Mouse (Mus musculus) lung, adult 18-20 months (tissue): ENCODE measurements at regions not wholly inside any gene's neighbourhood (a gene's known extent, or its start where the extent isn't known, plus 50 kb on each side); places are given as distances from the start of the nearest gene placed in this dataset.
"Not testable (repeated sequence)": the region's sequence is repeated elsewhere in the genome, so short reads cannot be mapped to it uniquely, and the experiment has no call there.

Experiments
- DNase-seq, 2 experiments: peaks; one replicate each; pipeline ENCODE4 v3.0.0; 2022; ENCODE audit warnings: mixed read lengths in 2 of 2

GRCm38 (mm10) chr19:35034408-35034807, 112.2 kb downstream of the Kif20b start:
- no peak for DNase-seq

DNA sequence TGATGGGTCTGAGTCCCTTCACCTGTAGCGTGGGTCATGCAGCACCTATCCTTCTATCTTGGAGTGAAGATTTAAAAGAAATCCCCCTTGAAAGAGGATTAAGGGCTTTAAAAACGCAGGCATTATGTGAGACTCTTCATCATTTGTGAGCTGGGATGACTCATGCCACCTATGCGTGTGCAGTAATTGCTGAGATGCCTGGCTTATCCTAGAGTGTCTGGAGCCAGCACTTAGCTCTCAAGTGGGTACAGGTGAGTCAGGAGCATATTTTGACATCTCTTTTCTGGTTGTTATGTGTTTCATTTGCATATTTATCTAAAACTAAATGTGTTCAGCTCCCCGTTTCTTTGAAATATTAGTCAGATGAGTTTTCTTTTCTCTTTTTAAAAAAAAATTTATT, 123.4 kb downstream of the Kif20b start:
- DNase-seq, result peak; percentile 17 to 31

DNA sequence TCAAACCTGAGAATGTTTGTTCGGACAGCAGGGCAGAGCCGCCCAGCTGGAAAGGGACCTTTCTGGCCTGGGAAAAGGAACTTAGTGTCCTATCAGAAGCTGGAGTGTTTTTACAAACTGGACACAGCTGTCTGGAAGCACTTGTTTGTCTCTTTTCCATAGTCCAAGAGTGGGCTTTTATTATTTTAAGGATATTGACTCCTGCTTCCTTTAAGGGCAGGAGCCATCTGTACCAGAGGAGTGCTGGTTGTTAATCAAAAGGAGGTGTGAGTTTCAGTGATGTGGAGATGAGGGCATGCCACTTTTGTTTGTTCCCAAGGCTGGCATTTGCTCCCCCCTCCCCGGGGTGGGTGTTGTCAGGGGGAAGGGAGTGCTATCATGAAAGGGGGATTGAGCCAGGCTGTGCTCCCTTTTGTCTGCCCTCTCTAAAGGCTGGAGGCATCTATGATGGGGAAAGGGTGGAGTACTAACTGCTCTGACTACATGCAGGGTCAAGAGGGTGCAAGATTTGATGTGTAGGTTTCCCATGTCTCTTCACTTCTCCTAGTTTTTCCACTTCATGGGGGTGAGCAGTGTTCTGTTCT, 144.3 kb downstream of the Kif20b start:
- DNase-seq, result no peak

DNA sequence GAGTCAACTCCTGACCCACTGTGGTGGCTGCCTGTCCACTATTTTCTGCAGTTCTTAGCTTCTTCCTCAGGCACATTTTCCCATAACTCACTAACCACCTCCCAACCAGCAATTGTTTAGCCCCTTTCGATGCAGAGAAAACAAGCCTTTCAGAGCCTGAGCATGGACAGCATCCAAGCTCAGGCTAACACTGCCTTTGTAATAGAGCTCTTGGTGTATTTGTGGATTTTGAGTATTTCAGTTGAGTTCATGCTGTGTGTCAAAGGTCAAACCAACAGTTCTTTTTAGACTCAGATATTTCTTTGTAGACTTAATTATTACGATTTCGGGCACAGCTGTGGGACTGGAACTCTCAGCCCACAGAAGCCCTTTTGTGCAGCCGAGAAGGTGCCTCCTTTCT, 159.0 kb downstream of the Kif20b start:
- no peak for DNase-seq

GRCm38 (mm10) chr19:35101244-35101643, 179.1 kb downstream of the Kif20b start:
- DNase-seq, result no peak

DNA sequence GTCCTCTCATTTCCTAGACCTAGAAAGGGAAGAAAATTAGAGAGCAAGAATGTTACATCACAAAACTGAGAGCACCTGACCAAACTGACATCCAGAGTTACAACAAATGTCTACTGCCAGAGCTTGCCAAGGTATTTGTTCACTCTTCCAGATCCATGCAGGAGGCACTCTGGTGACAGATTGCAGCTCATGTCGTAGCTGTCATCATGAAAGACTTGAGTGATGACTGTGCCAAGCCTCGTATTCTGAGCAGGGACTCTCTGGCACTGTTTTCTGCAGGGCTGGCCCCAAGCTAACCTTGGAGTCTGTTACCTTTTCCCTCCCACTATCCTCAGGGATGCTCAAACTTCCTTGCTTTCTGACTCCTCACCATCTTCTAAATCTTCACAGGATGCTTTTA, 192.2 kb downstream of the Kif20b start:
- DNase-seq, result no peak

GRCm38 (mm10) chr19:35125278-35125677, 203.1 kb downstream of the Kif20b start:
- DNase-seq, result no peak

GRCm38 (mm10) chr19:35126594-35127051, 204.5 kb downstream of the Kif20b start:
- no peak for DNase-seq

- DNase-seq, result no peak
These were observed 205.9 kb downstream of the Kif20b start for GRCm38 (mm10) chr19:35128104-35128503.

GRCm38 (mm10) chr19:35143131-35143530, 221.0 kb downstream of the Kif20b start:
- DNase-seq, result no peak

- no peak for DNase-seq
These were observed 221.6 kb downstream of the Kif20b start for GRCm38 (mm10) chr19:35143781-35144180.

- not testable (repeated sequence) for DNase-seq
These were observed 227.3 kb downstream of the Kif20b start for GRCm38 (mm10) chr19:35149476-35149875.

DNA sequence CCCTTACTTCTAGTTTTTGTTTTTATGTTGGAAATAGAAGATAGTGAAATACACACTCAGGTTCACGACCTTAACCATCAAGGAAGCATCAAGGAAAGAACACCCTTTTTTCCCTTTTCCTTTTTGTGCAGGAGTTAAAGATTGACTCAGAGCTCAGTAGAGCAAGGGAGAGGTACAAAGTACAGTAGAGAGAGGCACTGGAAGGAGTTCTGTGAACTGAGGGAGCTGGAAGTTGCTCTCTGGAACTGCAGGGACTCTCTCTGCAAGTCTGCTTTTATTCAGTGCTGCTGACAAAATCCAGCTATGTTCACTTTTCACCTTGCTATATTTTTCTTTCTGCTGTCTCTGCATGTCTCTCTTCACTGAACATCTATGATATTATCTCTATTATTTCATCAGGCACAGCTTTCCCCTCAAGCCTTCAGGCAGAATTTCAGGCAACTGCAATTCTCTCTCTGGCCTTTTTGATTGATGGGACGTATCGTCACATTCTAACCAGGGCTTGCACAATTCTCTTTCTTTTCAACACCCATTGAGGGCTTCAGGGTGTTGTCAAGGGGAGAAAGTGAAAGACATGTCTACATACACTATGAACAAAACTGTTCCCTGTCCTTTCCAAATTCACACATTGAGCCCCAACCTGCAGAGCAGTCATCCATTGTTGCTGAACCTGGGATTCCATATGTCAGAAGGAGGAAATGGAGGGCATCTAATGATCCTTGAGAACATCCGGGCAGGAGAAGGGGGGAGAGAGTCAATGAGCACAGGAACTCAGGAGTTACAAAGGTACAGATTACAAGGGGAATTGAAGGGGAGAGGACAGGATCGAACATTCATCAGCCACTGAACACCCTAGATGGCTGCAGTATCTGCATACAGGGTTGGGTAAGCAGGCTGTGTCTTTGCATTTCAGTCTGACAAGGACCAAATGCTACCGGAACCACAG, 228.9 kb downstream of the Kif20b start:
- DNase-seq, result no peak

DNA sequence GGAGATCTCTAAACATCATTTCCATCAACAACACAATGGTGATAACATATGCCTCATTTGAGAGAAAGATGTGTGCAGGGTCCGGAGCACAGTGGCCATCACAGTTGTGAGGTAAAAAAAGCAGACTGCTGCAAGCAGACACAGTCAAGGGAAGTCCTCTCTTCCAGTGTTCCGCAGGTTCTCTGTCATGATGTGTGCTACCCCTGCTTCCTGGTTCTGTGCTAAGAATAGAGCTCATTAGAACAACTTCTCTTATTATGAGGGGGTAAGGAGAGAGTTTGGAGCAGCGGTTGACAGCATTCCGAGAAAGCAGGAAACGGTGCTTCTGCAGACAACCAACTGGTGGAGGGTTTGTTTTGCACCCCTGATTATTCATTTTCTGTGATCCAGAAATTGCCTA, 229.7 kb downstream of the Kif20b start:
- no peak for DNase-seq

DNA sequence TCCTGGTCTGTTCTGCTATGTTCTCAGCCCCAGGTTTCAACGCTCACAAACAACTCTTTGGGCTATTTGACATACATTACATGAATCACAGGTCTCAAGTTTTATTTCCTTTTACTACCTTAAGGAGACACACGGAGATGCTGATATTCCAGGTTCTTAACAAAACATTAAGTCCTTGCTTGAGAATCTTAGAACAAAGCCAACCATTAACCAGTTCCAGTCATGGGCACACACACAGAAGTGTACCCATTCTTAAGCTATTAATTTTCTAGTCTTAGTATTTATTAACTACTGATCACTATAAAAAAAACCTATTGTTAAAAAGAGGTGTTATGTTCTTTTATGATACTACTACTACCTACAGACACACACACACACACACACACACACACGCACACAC, 235.7 kb downstream of the Kif20b start:
- DNase-seq, result no peak

- DNase-seq, result no peak
These were observed 242.6 kb downstream of the Kif20b start for GRCm38 (mm10) chr19:35164727-35165126.

DNA sequence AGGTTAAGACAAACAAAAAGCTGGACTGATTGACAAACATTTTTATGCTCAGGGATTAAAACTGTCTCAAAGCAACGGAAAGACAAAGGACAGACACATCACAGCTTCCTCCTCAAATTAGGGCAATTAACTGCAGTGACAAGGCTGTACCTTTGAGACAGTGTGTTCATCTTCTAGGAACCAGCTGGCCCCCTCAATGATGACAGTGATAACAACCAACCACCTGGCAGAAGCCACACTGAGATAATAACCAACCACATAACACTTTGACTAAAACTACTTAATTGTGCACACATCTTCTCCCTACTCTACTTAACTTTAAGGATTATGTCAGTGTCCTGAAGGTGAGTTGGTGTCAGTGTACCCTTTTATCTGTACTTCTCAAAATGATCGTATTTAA, 248.4 kb downstream of the Kif20b start:
- DNase-seq, result no peak

DNA sequence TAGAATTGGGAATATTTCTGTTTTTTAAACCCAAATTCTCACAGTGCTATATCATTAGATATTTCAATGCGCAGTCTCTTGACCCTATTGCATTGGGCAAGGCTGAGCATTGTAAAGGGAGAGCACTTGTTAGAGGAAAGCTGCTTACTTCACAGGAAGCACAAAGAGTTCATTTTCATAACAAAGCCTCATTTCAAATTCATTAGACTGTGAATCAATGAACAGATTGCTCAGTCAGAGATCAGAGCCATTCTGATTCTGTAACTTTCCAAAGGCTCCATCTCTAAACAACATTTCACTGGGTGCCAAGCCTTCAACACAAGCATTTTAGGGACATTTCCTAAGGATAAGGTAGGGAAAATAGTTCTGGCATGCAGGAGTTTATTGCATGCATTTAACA, 257.9 kb downstream of the Kif20b start:
- no peak for DNase-seq

GRCm38 (mm10) chr19:35205557-35206239, 283.5 kb downstream of the Kif20b start:
- no peak for DNase-seq

- DNase-seq, result no peak
These were observed 322.0 kb downstream of the Kif20b start for GRCm38 (mm10) chr19:35244188-35244587.

- DNase-seq, result no peak
These were observed 325.4 kb downstream of the Kif20b start for GRCm38 (mm10) chr19:35247531-35247930.

- DNase-seq, result not testable (repeated sequence)
These were observed 336.5 kb downstream of the Kif20b start for GRCm38 (mm10) chr19:35258634-35259033.

DNA sequence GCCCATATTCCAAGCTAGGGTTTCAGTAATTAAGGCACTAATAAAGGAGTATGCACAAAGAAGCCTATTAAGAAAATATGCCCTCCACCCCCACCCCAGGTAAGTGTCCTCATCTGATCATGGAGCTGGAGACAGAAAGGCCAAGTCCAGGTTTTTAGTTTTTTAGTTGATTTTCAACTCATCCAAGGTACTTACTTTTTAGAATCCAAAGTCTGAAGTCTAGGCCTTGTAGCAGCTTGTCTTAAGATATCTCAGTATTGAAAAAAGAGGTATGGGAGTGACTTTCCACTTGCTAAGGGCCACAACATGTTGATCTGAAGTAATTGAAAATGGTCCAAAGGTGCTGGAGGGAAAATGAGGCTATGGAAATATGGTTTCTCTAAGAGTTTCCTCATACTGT, 340.9 kb downstream of the Kif20b start:
- no peak for DNase-seq

DNA sequence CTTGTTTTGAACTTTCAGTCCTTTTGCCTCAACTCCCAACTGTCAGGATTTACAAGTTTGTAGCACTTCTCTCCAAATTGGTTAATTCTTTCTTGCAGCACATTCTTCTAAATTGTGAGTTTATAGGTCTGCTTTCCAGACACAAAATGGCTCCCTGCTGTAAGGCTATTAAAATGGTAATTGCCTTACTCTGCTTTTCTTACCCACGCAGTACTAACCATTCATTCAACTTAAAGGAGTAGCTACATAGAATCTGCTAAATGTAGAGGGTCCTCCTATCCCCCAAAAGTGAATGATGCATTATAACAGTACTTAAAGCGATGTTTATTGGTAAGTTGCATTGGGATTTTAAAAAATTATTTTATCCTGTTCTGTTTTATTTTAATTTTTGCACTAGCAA, 356.2 kb downstream of the Kif20b start:
- no peak for DNase-seq
